Mouse (Mus musculus): ENCODE data around the gene Ppp2r3a. TPM values are rescaled to one million over a fixed set of nuclear protein-coding genes. Genes with fewer than 3 reads are reported as not detected.

Ppp2r3a gene
- polyA plus RNA-seq, 1 experiment = 0.67 TPM

GRCm38 (mm10) chr9:101100163-101100562 lies 151.4 kb downstream of the Ppp2r3a start:
- TF ChIP-seq POLR2A (IDR thresholded peaks at IDR 0.05; ENCODE audit: low read depth, low read length) = no peak
- no peak for TF ChIP-seq CTCF (IDR thresholded peaks at IDR 0.05; ENCODE audit: extremely low read depth, insufficient read length, insufficient replicate concordance, low read depth, low read length)
- peaks cover 15% of the 10 kb centered on the region; the same call in 1 of the 2 replicates for H3K4me1 ChIP-seq (ENCODE audit: control insufficient read depth, insufficient read depth, insufficient read length, low read length)
- H3K27ac ChIP-seq (ENCODE audit: insufficient read depth, low read depth, low read length) = no peak overlapping the region
- 64% methylated on average over 3 of the region's 3 CpGs for WGBS
- H3K27me3 ChIP-seq (ENCODE audit: control insufficient read depth, insufficient read depth, low read length) = no peaks in the 10 kb centered on the region
- no peak overlapping the region for H3K4me3 ChIP-seq (ENCODE audit: low read depth, low read length)
- peaks cover 19% of the 10 kb centered on the region for H3K36me3 ChIP-seq (ENCODE audit: control insufficient read depth, insufficient read depth, low read length)

- H3K4me3 ChIP-seq (ENCODE audit: low read depth, low read length) = no peak overlapping the region
- WGBS = 16% methylated on average over 6 of the region's 6 CpGs
- H3K36me3 ChIP-seq (ENCODE audit: control insufficient read depth, insufficient read depth, low read length) = peaks cover 16% of the 10 kb centered on the region
- no peak for TF ChIP-seq POLR2A (IDR thresholded peaks at IDR 0.05; ENCODE audit: low read depth, low read length)
- TF ChIP-seq CTCF (IDR thresholded peaks at IDR 0.05; ENCODE audit: extremely low read depth, insufficient read length, insufficient replicate concordance, low read depth, low read length) = no peak
- no peak overlapping the region for H3K27ac ChIP-seq (ENCODE audit: insufficient read depth, low read depth, low read length)
- H3K27me3 ChIP-seq (ENCODE audit: control insufficient read depth, insufficient read depth, low read length) = no peaks in the 10 kb centered on the region
- peaks cover 15% of the 10 kb centered on the region; the same call in 1 of the 2 replicates for H3K4me1 ChIP-seq (ENCODE audit: control insufficient read depth, insufficient read depth, insufficient read length, low read length)
These were observed 152.2 kb downstream of the Ppp2r3a start for GRCm38 (mm10) chr9:101099445-101099844.

- TF ChIP-seq CTCF (IDR thresholded peaks at IDR 0.05; ENCODE audit: extremely low read depth, insufficient read length, insufficient replicate concordance, low read depth, low read length) (no peak), POLR2A (IDR thresholded peaks at IDR 0.05; ENCODE audit: low read depth, low read length) (no peak)
These were observed 154.1 kb downstream of the Ppp2r3a start for GRCm38 (mm10) chr9:101097542-101097941.

GRCm38 (mm10) chr9:101096461-101096860 lies 155.1 kb downstream of the Ppp2r3a start:
- Histone ChIP-seq H3K4me1 (ENCODE audit: control insufficient read depth, insufficient read depth, insufficient read length, low read length) (peaks cover 11% of the 10 kb centered on the region; the same call in 1 of the 2 replicates), H3K4me3 (ENCODE audit: low read depth, low read length) (no peak overlapping the region), H3K36me3 (ENCODE audit: control insufficient read depth, insufficient read depth, low read length) (peaks cover 10% of the 10 kb centered on the region), H3K27me3 (ENCODE audit: control insufficient read depth, insufficient read depth, low read length) (no peaks in the 10 kb centered on the region), H3K27ac (ENCODE audit: insufficient read depth, low read depth, low read length) (no peak overlapping the region)
- 79% methylated on average over 3 of the region's 3 CpGs for WGBS
- TF ChIP-seq POLR2A (IDR thresholded peaks at IDR 0.05; ENCODE audit: low read depth, low read length) (no peak), CTCF (IDR thresholded peaks at IDR 0.05; ENCODE audit: extremely low read depth, insufficient read length, insufficient replicate concordance, low read depth, low read length) (no peak)

More at GRCm38 (mm10) chr9:101097542-101097941, 154.1 kb downstream of the Ppp2r3a start:
- Histone ChIP-seq H3K27me3 (ENCODE audit: control insufficient read depth, insufficient read depth, low read length) (no peaks in the 10 kb centered on the region), H3K4me3 (ENCODE audit: low read depth, low read length) (no peak overlapping the region), H3K27ac (ENCODE audit: insufficient read depth, low read depth, low read length) (no peak overlapping the region), H3K36me3 (ENCODE audit: control insufficient read depth, insufficient read depth, low read length) (peaks cover 16% of the 10 kb centered on the region), H3K4me1 (ENCODE audit: control insufficient read depth, insufficient read depth, insufficient read length, low read length) (peaks cover 15% of the 10 kb centered on the region; the same call in 1 of the 2 replicates)
- WGBS = 43% methylated on average over 1 of the region's 1 CpGs

GRCm38 (mm10) chr9:101095425-101095824 lies 156.2 kb downstream of the Ppp2r3a start:
- Histone ChIP-seq H3K4me3 (ENCODE audit: low read depth, low read length) (no peak overlapping the region), H3K4me1 (ENCODE audit: control insufficient read depth, insufficient read depth, insufficient read length, low read length) (peaks cover 7% of the 10 kb centered on the region; the same call in 1 of the 2 replicates), H3K27me3 (ENCODE audit: control insufficient read depth, insufficient read depth, low read length) (no peaks in the 10 kb centered on the region), H3K27ac (ENCODE audit: insufficient read depth, low read depth, low read length) (no peak overlapping the region), H3K36me3 (ENCODE audit: control insufficient read depth, insufficient read depth, low read length) (peaks cover 2% of the 10 kb centered on the region)
- TF ChIP-seq CTCF (IDR thresholded peaks at IDR 0.05; ENCODE audit: extremely low read depth, insufficient read length, insufficient replicate concordance, low read depth, low read length) (no peak), POLR2A (IDR thresholded peaks at IDR 0.05; ENCODE audit: low read depth, low read length) (no peak)
- 89% methylated on average over 4 of the region's 4 CpGs for WGBS

- H3K4me1 ChIP-seq (ENCODE audit: control insufficient read depth, insufficient read depth, insufficient read length, low read length) = peaks cover 12% of the 10 kb centered on the region; the same call in 1 of the 2 replicates
- 50% methylated on average over 3 of the region's 3 CpGs for WGBS
- no peaks in the 10 kb centered on the region; the same call in 1 of the 2 replicates for H3K36me3 ChIP-seq (ENCODE audit: control insufficient read depth, insufficient read depth, low read length)
- no peak overlapping the region for H3K4me3 ChIP-seq (ENCODE audit: low read depth, low read length)
- no peak for TF ChIP-seq CTCF (IDR thresholded peaks at IDR 0.05; ENCODE audit: extremely low read depth, insufficient read length, insufficient replicate concordance, low read depth, low read length)
- TF ChIP-seq POLR2A (IDR thresholded peaks at IDR 0.05; ENCODE audit: low read depth, low read length) = no peak
- no peak overlapping the region for H3K27ac ChIP-seq (ENCODE audit: insufficient read depth, low read depth, low read length)
- H3K27me3 ChIP-seq (ENCODE audit: control insufficient read depth, insufficient read depth, low read length) = no peaks in the 10 kb centered on the region
These were observed 167.9 kb downstream of the Ppp2r3a start for GRCm38 (mm10) chr9:101083728-101084127.

GRCm38 (mm10) chr9:101080046-101080685 lies 171.4 kb downstream of the Ppp2r3a start:
- no peak for TF ChIP-seq POLR2A (IDR thresholded peaks at IDR 0.05; ENCODE audit: low read depth, low read length)
- 0 out of 2 replicates have a peak, but pooled peaks have one; percentile 12 for TF ChIP-seq CTCF (IDR thresholded peaks at IDR 0.05; ENCODE audit: extremely low read depth, insufficient read length, insufficient replicate concordance, low read depth, low read length)
- 26% methylated on average over 3 of the region's 3 CpGs for WGBS
- H3K4me1 ChIP-seq (ENCODE audit: control insufficient read depth, insufficient read depth, insufficient read length, low read length) = peaks cover 17% of the 10 kb centered on the region; the same call in 1 of the 2 replicates
- no peak overlapping the region for H3K4me3 ChIP-seq (ENCODE audit: low read depth, low read length)
- no peaks in the 10 kb centered on the region; the same call in 1 of the 2 replicates for H3K36me3 ChIP-seq (ENCODE audit: control insufficient read depth, insufficient read depth, low read length)
- no peaks in the 10 kb centered on the region for H3K27me3 ChIP-seq (ENCODE audit: control insufficient read depth, insufficient read depth, low read length)
- H3K27ac ChIP-seq (ENCODE audit: insufficient read depth, low read depth, low read length) = no peak overlapping the region
